Mouse (Mus musculus): ENCODE measurements around the gene Serpinf2. TPM values are rescaled to one million over a fixed set of nuclear protein-coding genes. Genes with fewer than 3 reads are reported as not detected.

Gene Serpinf2
- polyA plus RNA-seq (2015; fragmentation: Illumina TruSeq; extraction: RNeasy Lipid Tissue Mini Kit (QIAGEN cat#74804); ENCODE audit: insufficient read depth, low replicate concordance): 0.11 TPM

GRCm38 (mm10) chr11:75439363-75439762 is at the start of gene Serpinf2:
Serpinf2 (minus strand) TSS chr11:75439591.

GRCm38 (mm10) chr11:75486601-75487285 is 47.4 kb upstream of the Serpinf2 start, which contains the start of gene Prpf8:
Prpf8 (plus strand) TSS chr11:75486816.

GRCm38 (mm10) chr11:75460844-75461742 is 21.7 kb upstream of the Serpinf2 start, which contains the start of gene Tlcd2:
Tlcd2 (plus strand) TSS chr11:75461715.

GRCm38 (mm10) chr11:75453991-75454930 is 14.9 kb upstream of the Serpinf2 start, which contains the start of gene Wdr81:
Wdr81 (minus strand) TSS chr11:75454717.

GRCm38 (mm10) chr11:75422013-75422792 is 17.2 kb downstream of the Serpinf2 start, which contains the start of gene Serpinf1:
Serpinf1 (minus strand) TSS chr11:75422701.

Other genes starting within 250 kb of the Serpinf2 start
- 11.9 TPM for gene Dph1, start 248.3 kb downstream of the Serpinf2 start, polyA plus RNA-seq (2015; fragmentation: Illumina TruSeq; extraction: RNeasy Lipid Tissue Mini Kit (QIAGEN cat#74804); ENCODE audit: insufficient read depth, low replicate concordance)
- 6.0 TPM for gene Rtn4rl1, start 245.8 kb downstream of the Serpinf2 start, polyA plus RNA-seq (2015; fragmentation: Illumina TruSeq; extraction: RNeasy Lipid Tissue Mini Kit (QIAGEN cat#74804); ENCODE audit: insufficient read depth, low replicate concordance)
- gene Rpa1, start 91.3 kb downstream of the Serpinf2 start, polyA plus RNA-seq (2015; fragmentation: Illumina TruSeq; extraction: RNeasy Lipid Tissue Mini Kit (QIAGEN cat#74804); ENCODE audit: insufficient read depth, low replicate concordance): 96.3 TPM
- 9.9 TPM for gene Smyd4, start 91.2 kb downstream of the Serpinf2 start, polyA plus RNA-seq (2015; fragmentation: Illumina TruSeq; extraction: RNeasy Lipid Tissue Mini Kit (QIAGEN cat#74804); ENCODE audit: insufficient read depth, low replicate concordance)
- gene Serpinf1, start 16.9 kb downstream of the Serpinf2 start, polyA plus RNA-seq (2015; fragmentation: Illumina TruSeq; extraction: RNeasy Lipid Tissue Mini Kit (QIAGEN cat#74804); ENCODE audit: insufficient read depth, low replicate concordance): 10.2 TPM
- gene Wdr81, start 15.1 kb upstream of the Serpinf2 start, polyA plus RNA-seq (2015; fragmentation: Illumina TruSeq; extraction: RNeasy Lipid Tissue Mini Kit (QIAGEN cat#74804); ENCODE audit: insufficient read depth, low replicate concordance): 9.7 TPM
- gene Tlcd2, start 22.1 kb upstream of the Serpinf2 start, polyA plus RNA-seq (2015; fragmentation: Illumina TruSeq; extraction: RNeasy Lipid Tissue Mini Kit (QIAGEN cat#74804); ENCODE audit: insufficient read depth, low replicate concordance): 5.4 TPM
- 119 TPM for gene Prpf8, start 47.2 kb upstream of the Serpinf2 start, polyA plus RNA-seq (2015; fragmentation: Illumina TruSeq; extraction: RNeasy Lipid Tissue Mini Kit (QIAGEN cat#74804); ENCODE audit: insufficient read depth, low replicate concordance)
- 1.1 TPM for gene Rilp, start 70.5 kb upstream of the Serpinf2 start, polyA plus RNA-seq (2015; fragmentation: Illumina TruSeq; extraction: RNeasy Lipid Tissue Mini Kit (QIAGEN cat#74804); ENCODE audit: insufficient read depth, low replicate concordance)
- 1.8 TPM for gene Scarf1, start 73.9 kb upstream of the Serpinf2 start, polyA plus RNA-seq (2015; fragmentation: Illumina TruSeq; extraction: RNeasy Lipid Tissue Mini Kit (QIAGEN cat#74804); ENCODE audit: insufficient read depth, low replicate concordance)
- gene Slc43a2, start 92.1 kb upstream of the Serpinf2 start, polyA plus RNA-seq (2015; fragmentation: Illumina TruSeq; extraction: RNeasy Lipid Tissue Mini Kit (QIAGEN cat#74804); ENCODE audit: insufficient read depth, low replicate concordance): 27.9 TPM
- 254 TPM for gene Pitpna, start 148.5 kb upstream of the Serpinf2 start, polyA plus RNA-seq (2015; fragmentation: Illumina TruSeq; extraction: RNeasy Lipid Tissue Mini Kit (QIAGEN cat#74804); ENCODE audit: insufficient read depth, low replicate concordance)
- 83.1 TPM for gene Inpp5k, start 191.4 kb upstream of the Serpinf2 start, polyA plus RNA-seq (2015; fragmentation: Illumina TruSeq; extraction: RNeasy Lipid Tissue Mini Kit (QIAGEN cat#74804); ENCODE audit: insufficient read depth, low replicate concordance)
- gene Myo1c, start 210.9 kb upstream of the Serpinf2 start, polyA plus RNA-seq (2015; fragmentation: Illumina TruSeq; extraction: RNeasy Lipid Tissue Mini Kit (QIAGEN cat#74804); ENCODE audit: insufficient read depth, low replicate concordance): 74.6 TPM
- gene Crk, start 239.7 kb upstream of the Serpinf2 start, polyA plus RNA-seq (2015; fragmentation: Illumina TruSeq; extraction: RNeasy Lipid Tissue Mini Kit (QIAGEN cat#74804); ENCODE audit: insufficient read depth, low replicate concordance): 99.9 TPM

All from spleen, adult 10 weeks (tissue).